Mouse (Mus musculus): ENCODE data around the gene Gmeb1.

Gmeb1 gene

GRCm38 (mm10) chr4:132216602-132217001 lies 44.8 kb downstream of the Gmeb1 start:
- DNase-seq, result no peak

DNA sequence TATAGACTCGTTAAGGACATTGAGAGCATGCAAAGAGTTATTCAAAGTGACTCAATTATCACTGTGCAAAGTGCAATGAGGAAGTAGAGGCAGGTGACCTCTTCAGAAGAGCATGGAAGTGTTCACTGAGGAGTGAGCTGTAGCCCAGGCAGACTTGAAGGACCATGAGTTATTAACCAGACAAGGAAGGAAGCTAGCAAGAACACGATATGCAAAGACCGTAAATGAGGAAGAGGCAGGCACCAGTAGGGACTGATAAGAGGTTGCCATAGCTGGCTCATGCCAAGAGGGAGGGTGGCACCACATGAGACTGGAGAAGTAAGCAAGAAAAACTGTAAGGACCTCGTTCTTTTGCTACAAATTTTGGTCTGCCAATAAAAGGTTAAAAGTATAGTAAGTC lies 46.6 kb downstream of the Gmeb1 start:
- DNase-seq, result no peak

DNA sequence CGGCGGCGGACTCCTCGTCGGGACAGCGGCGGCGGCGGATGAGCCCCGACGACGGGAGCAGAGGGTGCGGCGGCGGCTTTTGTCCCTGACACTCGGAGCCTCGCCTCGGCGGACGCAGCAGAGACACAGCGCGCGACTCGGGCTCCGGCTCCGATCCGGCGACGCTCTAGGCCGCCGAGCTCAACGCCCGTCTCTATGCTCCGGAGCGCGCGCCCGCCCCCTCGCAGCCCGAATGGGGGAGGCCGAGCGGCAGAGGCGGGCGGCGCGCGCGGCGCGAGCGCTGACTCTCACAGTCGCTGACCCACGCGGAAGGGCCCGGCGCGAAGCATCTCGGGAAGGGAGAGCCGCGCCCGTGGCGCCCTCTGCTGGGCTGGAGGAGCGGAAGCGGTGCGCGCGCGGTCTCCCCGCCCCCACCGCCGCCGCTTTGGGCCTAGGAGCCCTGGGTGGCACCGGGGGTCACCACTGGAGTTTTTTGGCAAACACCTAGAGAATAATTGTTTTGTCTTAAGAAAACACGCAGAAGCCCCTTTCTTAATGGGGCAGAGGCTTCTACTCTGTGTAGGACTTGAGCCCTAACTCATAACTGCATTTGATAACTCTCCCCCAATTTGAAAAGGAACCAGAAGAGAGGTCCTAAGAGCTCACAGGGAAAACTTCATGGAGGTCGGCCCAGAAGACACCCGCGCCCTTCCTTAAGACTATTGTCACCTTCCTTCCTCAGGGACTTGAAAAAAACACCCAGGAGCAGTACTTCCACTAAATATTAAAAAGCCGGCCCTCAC lies 49.3 kb downstream of the Gmeb1 start, which contains the start of gene Ythdf2:
Gene Ythdf2 (minus strand): TSS at position 351 of the 782 bp plus-strand sequence.
- peak; percentile 96 for DNase-seq

DNA sequence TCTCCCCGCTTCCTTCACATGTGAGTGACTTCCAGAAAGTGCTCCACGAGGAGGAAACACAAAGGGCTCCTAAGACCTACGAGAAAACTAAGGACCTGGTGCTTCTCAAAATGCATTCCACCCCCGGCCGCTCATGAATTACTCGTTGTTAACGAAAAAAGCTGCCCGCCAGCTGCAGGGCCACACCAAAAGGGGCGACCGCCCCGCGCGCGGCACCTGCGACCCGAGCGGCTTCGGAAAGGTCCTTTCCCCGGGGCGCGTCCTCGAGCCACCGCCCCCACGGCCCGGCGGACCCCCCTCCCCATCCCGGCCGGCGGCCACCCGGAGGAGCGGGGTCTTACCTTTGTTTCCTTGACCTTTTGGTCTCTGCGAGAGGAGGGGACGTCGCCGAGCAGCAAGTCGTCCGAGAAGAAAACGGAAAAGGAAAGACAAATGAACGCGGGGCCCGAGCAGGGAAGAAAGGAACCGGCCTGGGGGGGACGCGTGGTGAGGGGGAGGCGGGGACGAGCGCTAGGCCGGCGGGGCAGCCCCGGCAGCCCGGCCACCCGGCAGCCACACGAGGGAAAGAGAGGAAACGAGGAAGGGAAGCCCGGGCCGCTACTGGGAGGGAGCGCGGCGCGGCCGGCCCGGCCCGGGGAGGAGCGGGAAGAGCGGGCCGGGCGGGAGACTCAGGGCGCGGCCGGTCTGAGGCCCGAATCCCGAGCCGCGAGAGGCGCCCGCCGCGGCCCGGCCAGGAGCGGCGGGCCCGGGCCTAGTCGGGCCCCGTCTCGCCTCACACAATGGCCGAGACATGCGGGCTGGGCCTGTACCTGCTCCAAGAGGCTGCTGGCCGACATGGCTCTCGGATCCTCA lies 50.1 kb downstream of the Gmeb1 start:
- DNase-seq, result peak; percentile 35

- DNase-seq, result no peak
These were observed 51.1 kb downstream of the Gmeb1 start for GRCm38 (mm10) chr4:132210325-132210724.

GRCm38 (mm10) chr4:132209299-132209698 lies 52.1 kb downstream of the Gmeb1 start:
- DNase-seq, result no peak

GRCm38 (mm10) chr4:132207280-132207679 lies 54.1 kb downstream of the Gmeb1 start:
- no peak for DNase-seq

DNA sequence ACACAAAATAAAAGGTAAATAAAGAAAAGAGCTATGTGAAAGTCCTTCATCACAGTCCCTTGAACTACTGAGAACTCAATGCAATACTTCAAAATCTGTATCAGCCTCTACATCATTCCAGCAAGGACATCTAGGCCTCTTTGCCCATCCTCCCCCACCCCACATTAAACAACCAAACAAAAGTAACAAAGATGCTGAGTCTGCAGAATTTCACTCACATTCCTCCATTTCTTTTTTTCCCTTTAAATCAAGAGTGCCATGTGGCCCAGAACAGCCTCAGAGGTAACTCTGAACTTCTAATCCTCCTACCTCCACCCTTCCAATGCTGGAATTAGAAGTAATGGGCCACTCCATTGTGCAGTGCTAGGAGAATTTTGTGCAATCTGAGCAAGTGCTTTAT lies 62.6 kb downstream of the Gmeb1 start:
- DNase-seq, result no peak

DNA sequence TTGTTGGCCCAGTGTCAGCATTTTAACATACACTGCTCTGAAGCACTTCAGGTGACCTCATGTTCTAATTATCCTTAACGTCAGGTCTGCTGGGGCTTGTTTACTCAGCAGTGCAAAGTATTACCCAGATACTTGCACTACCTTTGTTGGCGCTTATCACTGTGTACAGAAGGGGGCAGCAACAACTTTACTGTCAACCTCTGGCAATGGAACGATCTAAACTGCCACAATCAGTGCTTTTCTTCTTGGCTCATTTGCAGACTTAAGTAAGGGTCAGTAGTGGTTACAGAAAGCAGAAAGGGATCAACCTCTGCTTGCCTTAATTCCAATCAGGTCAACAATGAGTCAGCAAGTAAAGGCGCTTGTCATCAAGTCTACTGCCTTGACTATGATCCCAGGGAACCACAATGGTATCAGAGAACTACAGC lies 63.1 kb downstream of the Gmeb1 start:
- no peak for DNase-seq

DNA sequence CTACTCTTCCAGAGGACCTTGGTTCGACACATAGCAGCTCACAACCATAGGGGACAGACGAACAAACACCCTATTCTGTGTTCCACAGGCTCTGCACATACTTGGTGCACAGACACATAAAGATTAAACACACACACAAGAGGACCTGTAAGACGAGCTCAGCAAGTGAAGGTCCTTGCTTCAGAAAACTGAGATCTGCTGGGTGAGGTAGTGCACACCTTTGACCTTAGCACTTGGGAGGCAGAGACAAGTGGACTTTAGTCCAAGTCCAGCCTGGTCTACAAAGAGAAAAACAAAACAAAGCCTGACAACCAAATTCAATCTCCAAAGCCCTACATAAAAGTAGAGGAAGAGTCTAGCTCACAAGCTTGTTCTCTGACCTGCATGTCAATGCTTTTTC lies 66.4 kb downstream of the Gmeb1 start:
- DNase-seq, result no peak

GRCm38 (mm10) chr4:132194373-132194772 lies 67.0 kb downstream of the Gmeb1 start:
- no peak for DNase-seq

- no peak for DNase-seq
These were observed 73.5 kb downstream of the Gmeb1 start for GRCm38 (mm10) chr4:132187826-132188401.

DNA sequence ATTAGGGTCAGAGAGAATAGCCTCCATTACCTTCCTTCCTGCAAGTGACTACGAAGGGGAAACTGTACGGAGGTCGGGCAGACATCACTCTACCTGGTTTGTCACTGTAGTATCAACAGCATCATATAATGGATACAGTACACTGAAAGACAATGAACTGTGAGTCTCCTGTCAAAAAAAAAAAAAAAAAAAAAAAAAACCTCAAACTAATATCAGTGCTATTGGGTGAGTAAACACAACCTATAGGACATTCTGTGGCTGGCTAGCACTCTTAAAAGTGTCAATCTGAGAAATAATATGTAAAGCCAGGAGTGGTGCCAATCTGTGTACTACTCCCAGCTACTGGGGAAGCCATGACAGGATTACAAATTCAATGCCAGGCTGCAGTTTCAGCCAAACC lies 78.2 kb downstream of the Gmeb1 start:
- no peak for DNase-seq

- DNase-seq, result no peak
These were observed 79.4 kb downstream of the Gmeb1 start for GRCm38 (mm10) chr4:132181721-132182658.

- DNase-seq, result peak; percentile 36
These were observed 80.7 kb downstream of the Gmeb1 start for GRCm38 (mm10) chr4:132180710-132181109.

DNA sequence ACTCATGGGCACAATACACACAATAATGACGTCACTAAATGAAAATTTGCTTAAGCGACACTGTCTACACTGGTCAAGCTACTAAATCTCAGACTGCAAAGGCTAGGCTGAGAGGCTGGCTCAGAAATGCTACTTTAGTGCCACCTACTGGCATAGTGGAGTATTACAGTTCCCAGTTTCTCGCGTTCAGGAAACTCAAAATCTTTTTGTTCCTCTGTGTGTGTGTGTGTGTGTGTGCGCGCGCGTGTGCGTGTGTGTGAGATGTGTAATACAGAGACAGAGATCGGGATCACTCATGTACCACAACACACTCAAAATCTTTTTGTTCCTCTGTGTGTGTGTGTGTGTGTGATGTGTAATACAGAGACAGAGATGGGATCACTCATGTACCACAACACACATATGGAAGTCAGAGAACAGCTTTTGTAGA lies 82.8 kb downstream of the Gmeb1 start:
- peak; percentile 18 for DNase-seq

DNA sequence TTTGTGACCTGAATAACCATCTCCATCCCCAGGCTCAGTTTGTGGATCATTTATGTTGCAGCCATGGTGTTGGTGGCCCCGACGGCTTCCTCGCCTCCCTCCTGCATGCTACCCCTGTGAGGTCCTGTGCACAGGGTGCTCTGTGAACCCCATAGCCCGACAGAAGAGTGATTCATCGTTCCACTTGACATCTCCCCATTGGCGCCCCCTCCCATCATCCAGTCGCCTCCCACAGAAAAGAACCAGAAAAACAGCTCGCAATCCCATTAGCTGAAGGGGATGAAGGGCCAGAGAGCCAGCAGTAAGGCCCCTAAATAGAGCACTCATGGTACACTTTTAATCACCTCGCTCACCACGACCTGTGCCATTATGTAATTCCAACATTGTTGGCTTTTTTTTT lies 84.9 kb downstream of the Gmeb1 start:
- DNase-seq, result no peak

Data from cerebellum, adult 11-12 months (tissue).